Mouse (Mus musculus) heart, postnatal 36 days (tissue): ENCODE measurements at regions not wholly inside any gene's neighbourhood (a gene's known extent, or its start where the extent isn't known, plus 50 kb on each side); places are given as distances from the start of the nearest gene placed in this dataset.

ENCODE experiments used
- DNase-seq, 2 experiments: peaks; one replicate each; pipeline ENCODE4 v3.0.0; 2021 to 2022
- intact Hi-C: fragments of 180-260 bp; cut with DNase I; formaldehyde crosslinking; loops from one replicate; pipeline ENCODE4 v1.15.1; 2025

DNA sequence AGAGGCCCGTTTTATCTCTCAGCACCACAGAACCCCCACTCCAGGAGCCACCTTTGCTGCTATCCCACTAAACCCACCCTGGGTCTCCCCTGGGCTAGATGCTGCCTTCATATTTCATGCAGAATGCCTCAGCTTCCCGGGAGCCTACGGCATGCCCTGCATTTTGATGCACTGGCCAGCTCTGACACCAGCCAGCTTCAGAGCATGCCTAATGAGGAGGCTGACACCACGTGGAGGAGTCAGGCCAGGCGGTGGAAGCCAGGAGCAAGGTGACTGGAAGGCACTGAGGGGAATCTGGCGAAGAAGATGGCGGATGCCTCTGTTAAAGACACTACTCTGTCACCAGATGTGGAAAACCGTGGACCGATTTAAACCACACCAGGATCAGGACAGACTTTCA is 567.2 kb downstream of the Ccdc171 start:
- DNase-seq, result no peak
- intact Hi-C loops, result no loop called here

DNA sequence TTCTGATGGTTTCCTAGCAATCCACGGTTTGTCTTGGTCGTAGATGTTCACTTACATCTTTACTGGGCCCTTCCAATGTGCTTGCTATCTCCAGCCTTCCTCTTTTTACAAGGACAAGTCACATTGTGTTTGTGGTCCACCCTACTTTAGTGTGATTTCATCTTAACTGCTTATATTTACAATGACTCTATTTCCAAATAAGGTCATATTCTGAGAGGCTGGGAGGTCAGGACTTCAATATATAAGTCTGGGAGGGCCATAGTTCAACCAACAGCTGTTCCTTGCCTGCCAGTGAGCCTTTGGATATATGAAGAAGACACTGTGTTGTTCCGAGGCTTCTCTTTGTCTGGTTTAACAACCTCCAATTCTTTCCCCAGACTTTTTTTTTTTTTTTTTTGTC is 569.9 kb downstream of the Ccdc171 start:
- intact Hi-C loops, result no loop called here
- no peak for DNase-seq

DNA sequence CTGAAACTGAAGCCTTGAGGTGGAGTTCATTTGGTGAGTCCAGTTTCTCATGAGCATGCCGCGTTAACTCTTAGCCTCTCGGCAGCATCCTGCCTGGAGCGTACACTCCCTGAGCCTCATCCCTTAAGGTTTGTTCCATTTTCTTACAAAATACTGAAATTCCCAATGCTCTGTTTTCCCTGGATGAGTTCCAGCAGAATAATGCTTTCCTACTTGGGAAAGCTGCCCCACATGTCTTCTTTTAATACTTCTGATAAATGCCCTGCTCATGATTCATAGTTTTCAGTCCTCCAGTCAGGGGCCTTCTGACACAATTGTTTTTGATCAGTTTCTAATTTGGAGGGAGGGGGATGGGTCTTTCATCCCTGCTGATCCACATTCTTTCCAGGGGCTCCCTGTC is 570.7 kb downstream of the Ccdc171 start:
- intact Hi-C loops, result no loop called here
- DNase-seq, result no peak

DNA sequence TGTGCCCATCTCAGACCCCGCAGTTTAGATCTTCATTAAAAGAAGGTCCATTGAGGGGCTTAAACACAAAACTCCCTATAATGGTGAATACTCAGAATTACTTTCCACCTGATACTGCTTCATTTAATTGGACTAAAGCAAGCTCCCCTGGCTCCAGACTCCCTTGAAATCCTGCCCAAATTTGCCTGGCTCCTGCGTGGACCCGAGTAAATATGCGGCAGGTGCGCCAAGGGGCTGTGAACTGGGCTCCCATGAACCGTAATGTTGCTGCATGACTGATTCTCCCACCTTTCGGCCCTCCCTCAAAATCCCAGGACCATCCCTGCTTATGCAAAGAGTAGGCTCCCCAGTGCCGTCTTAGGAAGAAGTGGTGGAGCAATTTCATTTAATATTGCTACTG is 573.7 kb downstream of the Ccdc171 start:
- intact Hi-C loops, result no loop called here
- DNase-seq, result no peak

DNA sequence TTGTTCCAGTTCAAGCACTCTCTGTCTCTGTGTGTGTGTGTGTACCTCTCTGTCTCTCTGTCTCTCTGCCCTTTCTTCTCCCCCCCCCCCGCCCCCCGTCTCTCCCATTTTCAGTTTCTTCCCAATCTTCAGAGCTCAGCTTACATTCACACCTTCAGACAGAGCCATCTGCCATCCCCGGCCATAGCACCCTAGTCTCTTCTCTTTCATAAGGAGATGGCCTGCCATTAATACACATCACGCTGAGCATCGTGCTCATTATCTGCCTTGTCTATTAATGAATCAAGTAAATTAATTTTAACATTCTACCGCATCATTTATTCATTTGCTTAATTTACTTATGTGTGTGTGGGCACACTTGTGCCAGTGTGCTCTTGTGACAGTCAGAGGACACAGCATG is 573.2 kb downstream of the Bnc2 start:
- intact Hi-C loops, result no loop called here
- DNase-seq, result no peak

DNA sequence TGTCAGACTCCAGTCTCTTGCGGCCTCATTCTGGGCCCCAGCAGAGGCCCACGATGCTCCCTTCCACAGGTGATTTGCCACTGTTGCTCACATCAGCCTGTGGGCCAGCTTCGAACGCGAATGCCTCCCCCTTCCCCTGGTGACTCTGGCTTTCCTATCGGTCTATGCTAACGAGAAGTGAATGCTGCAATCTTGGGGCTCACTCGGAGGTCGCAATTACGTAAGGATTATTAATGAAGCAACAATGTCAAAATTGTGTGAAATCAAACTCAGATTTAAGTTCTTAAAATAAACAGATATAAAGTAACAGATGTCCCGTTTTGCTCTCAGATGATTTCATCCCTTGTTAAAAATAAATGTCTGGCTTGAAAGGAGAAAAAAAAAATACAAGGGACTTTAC is 572.3 kb downstream of the Bnc2 start:
- DNase-seq, result no peak
- intact Hi-C loops, result no loop called here

DNA sequence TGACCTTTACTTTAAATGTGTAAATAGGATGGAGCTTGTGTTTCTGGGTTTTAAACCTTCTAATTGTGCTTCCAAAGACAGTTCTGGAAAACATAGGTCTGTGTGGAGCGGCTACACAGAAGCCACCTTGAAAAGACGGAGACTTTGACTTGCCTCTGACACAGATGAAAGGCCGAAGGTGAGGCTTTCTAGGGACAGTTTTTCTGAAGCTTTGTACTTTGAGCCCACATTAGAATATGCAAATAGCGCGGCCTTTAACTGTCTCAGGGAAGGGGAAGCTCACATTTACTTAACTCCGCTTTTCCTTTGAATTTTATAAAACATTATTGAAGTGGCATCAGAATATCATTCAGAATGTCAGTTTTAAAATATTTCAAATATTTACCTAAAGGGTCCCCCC is 566.5 kb downstream of the Bnc2 start:
- intact Hi-C loops, result no loop called here
- DNase-seq, result no peak

DNA sequence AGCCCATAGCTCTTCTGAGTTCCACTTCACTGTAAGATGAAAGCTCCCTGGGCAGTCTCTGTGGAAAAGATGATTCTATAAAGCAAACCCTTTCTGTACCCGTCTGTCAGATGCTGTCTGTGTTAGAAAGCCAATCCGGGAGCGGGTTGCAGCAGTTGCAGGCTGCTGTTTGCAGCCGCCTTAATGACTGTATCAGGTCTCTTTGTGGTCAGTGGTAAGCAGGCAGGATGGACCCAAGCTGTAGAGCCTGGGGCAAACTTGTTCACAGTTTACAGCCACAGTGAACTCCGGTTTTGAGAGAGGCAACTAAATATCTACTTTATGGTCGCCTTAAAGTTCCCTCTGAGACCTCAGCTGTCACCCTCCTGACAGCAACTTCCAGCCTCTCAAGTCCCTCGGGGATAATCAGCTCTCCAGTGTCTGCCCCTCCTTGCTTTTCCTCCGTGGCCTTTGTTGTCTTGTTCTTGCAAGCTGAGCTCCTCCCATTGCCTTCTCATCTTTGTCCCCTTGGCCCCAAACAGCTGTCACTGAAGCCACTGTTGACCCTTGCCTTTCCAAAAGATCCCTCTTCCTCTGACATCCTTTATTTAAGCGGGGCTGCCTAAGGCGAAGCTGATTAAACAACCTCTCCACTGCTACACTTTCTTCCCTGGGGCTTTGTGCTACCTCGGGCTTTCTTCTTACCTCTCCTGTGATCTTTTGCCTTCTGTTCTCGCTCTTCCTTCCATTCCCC is 565.1 kb downstream of the Bnc2 start:
- no peak for DNase-seq
- intact Hi-C loops, result no loop called here

DNA sequence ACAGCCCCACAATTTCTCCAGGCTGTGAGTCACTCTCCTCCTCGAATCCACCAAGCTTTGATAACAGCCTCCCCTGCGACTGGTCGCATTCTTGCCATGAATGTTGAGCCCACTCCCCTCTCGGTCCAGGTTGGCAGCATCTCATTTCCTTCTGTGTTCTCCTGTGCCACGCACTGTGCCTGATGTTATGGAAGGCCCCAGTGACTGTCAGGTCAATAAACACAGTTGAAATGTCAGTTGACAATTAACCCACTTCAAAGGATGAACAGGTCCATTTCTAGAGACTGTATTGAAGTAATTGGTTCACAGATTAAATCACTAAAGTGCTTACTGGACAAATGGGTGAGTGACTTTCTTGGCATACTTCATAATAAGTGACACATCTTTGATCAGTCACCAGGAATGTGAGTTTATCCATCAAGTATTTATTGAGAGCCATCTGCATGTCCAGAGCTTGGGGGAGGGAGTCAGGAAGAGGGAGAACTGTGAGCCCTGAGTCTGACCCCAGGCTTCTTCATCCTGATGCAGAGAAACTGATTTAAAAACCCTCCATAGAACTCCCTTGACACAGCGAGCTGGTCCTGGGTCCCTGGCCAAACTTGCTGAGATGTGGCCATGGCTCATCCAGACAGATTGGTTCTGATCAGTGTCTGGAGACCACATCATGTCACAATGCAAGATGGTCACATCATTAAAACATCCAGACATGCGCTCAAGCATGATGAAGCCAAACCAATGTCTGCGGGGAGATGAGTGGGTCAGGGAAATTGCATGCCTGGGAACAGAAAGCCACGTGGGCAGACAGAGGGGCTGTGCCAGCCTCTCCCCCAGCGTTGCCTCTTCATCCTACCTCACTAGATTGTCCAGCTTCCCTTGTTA is 560.7 kb downstream of the Bnc2 start:
- intact Hi-C loops, result no loop called here

DNA sequence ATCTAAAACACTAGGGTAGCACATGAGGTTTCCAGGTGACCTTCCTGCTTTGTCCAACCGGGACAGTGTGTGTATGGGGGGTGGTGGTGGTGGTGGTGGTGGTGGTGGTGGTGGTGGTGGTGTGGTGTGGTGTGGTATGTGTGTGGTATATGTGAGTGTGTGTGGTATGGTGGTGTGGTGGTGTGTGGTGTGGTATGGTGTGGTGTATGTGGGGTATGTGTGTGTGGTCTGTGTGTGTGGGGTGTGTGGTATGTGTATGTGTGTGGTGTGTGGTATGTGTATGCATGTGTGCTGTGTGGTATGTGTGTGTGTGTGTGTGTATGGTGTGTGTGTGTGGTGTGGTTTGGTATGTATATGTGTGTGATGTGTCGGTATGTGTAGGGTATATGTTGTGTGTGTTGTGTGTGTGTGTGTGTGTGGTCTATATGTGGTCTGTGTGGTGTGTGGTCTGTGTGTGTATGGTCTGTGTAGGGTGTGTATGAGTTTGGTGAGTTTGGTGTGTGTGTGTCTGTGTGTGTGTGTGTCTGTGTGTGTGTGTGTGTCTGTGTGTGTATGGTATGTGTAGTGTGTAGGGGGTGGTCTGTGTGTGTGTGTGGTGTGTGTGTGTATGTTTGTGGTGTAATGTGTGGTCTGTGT is 556.7 kb downstream of the Bnc2 start:
- DNase-seq, result no peak
- intact Hi-C loops, result no loop called here

More for the DNA sequence above, 560.7 kb downstream of the Bnc2 start:
- no peak for DNase-seq

DNA sequence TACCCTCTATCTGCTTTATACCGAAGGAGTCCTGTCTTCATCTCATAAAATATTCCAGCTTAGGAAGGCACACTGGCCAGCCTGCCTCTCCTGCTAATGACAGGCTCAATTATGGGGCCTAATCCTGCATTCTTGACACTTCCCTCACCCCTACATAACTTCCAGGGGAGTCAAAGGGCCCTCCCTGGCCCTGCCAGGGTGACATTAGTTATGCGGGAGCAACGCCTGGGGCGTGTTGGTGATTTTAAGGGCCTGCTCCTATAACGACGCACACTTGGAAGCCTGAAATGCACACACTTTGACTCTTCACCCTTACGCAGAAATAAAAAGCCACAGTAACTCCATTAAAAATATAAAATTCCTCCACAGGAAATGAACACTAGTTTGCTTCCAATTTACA is 555.5 kb downstream of the Bnc2 start:
- no peak for DNase-seq
- intact Hi-C loops, result no loop called here

DNA sequence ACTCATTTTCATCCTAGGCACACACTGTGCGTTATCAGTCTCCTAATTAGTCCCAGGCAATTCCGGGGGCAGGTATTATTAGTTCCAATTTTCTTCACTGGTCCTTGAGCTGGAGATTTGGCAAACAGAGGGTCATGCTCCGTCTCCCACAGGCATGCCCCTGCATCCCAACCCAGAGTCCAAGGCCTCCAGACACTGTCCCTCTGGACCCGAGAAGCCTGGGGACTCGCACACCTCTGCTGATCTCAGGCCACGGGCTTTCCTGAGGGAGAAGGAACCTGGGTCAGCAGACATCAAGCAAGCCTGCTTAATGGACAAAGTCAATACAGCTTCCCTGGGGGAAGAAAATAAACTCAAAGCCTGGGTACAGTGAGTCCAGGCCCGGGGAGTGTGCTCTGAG is 554.7 kb downstream of the Bnc2 start:
- intact Hi-C loops, result no loop called here
- DNase-seq, result no peak

DNA sequence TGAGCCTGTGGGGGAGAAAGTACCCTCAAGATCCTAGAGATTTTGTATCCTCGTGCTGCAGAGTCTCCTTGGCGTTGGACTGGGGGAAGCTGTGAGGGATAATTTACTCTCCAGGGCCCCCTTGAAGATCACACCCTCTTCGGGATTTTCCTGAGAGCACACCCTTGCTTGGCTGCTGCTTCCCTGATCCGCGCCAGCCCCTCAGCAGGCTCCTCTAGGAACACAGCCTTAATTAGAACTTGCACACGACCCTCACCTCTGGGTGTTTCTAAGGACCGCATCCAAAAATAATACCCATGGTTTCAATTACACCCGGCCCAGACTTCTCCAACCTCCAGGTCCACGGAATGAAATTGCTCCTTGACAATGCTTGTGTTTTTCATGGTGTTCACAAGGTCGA is 553.6 kb downstream of the Bnc2 start:
- DNase-seq, result no peak
- intact Hi-C loops, result no loop called here

DNA sequence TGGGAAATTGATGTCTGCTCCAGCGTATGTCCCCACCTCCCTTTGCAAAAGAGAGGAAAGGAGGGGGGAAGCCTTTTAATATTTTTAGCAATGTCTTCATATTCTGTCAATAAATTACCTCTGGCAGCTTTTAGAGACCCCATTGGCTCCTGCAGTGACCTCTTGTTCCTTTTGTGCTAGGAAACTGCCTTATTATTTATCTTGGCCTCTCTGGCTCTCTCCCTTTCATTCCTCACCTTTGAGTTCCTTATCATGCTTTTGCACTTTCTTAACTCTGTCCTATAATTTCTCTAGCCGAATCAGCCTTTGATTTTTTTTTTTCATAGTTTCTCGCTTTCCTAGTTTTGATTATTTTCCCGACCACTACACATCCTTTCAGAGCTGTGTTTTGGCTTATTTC is 548.7 kb downstream of the Bnc2 start:
- intact Hi-C loops, result no loop called here
- DNase-seq, result no peak

DNA sequence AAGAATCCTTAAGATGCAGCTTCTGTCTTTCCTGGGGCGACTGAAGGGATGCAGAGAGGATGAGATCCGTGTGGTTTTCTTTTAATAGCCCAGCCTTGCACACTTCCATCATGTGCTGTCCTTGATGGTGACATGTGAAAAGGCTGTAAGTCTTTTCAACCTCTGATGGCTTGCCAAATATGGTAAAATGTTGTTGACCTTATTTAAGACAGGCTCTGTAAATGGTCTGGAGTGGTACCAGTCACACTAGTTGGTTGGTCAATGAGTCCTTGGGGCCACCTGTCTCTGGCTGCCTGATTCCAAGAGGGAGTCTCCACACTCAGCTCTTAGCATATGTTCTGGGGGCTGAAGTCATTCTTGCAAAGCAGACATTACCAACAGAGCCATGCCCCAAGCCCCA is 547.7 kb downstream of the Bnc2 start:
- no peak for DNase-seq
- intact Hi-C loops, result no loop called here

DNA sequence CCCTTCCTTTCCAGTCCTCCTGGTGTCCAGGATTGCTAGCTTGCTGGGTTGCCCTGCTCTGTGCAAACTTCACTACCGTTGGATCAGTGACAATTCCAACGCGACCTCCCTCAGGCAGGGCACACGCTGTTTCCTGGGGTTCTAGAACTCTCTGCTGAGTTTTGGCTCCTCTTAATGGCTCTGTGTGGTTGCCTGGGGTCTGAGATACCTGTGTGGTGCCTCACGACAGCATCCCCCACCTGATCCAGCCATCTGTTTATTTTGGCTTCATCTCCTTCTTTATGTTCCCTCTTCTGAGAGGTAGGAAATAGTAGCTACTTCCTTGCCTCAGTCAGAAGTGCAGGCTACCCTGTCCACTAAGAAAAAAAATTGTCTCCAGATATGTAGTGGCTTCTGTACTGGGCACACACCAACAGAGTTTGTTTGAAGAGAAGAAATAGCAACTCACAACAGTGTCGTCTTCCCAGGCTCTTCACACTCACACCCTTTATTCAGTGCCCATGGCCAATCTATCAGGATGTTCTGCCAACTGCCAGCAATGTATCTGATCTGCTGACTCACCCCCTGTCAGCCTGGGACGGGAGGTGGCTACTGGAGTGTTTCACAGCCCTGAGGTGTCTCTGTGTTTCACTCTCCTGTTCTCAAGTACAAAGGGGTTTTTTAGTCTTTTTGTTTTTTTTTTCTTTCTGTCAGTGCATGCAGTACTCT is 544.1 kb downstream of the Bnc2 start:
- intact Hi-C loops, result no loop called here
- no peak for DNase-seq

DNA sequence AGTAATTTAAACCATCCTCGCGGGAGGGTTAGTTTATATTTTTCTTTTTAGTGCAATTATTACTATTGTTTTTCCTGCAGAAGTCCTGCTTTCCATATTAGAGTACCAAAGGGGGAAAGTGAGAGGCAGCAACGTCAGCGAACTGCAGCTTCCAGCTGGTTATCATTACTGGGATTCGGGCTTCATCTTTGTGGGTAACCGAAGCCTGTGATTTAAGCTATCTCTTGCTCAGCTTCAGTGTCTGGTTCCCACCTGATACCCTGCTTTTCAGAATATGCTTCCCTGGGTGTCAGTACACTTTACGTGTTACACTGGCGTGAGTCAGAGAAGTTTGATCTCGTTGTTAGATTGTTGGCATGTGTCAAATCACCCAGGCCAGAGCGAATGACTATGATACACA is 539.3 kb downstream of the Bnc2 start:
- no peak for DNase-seq
- intact Hi-C loops, result no loop called here

DNA sequence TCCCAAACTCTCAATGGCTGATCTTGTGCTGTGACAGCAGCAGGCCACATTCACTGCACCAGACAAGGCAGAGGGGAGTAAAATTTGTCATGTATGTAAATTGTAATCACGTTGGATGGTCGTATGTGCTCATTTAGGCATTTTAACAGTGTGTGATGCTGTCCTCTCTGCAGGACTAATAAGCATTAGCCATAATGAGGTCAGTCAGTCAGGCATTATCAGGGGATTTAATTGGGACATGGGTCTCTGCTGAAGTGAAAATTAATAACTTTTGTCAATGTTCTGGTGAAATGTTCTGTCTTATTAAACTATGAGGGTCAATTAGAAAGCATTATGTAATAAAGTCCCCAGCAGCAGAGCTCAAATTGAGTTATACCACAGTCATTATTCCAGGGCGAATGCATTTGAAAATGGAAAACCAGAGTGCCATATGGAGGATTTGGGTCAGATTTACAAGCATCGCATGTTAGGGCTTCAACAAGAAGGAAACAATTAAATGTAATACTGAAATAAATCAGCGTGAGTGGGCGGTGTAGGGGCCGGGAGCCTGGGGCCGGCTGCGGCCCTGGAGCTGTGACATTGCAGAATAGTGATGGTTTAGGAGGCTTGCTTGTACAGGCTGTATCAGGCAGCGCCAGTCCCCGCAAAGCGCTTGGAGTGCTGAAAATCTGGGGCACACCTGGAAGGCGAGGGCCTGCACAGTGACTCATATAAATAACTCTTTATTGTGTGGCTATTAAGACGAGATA is 537.7 kb downstream of the Bnc2 start:
- DNase-seq, result no peak
- intact Hi-C loops, result no loop called here

DNA sequence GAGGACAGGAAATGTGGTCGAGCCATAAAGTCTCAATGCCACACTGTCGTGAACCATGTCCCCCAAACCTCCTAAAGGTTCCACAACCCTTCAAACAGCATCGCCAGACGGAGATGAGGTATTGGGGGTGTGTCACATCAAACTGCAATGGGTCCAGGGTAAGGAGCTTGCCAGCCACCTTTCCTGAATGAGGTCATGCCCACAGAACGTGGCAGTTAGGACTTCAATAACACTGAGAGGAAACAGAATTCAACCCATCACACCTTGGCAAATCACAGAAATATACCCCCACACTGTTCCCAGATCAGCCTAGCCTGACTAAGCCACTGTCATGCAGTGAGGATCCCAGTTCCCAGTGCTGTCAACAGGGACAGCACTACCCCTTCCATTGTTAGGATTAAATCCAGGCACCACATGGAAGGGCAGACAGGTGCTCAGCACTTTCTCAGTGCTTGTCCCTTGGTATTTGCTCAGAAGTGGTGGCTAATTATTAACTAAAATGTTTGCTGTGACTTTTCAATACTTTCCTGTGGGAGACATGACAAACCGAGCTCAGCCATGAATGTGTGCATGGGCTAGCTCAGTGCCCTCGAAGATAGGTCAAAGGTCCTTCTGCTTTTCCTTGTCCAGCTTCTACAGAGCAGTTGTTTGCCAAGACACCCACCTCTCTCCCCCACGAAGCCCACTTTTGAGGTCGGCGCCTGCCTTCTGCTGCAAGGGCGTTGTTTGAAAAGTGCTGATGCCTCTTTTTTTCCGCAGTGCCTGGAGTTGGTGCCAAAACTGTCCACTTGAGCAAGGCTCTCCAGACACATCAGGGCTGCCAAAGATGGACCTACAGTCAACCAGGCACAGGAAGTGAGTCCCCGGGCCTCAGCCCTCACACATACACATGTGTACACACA is 525.7 kb downstream of the Bnc2 start:
- no peak for DNase-seq
- intact Hi-C loops, result no loop called here
